Mouse (Mus musculus) intestine, postnatal 0 days (tissue): ENCODE results near the gene Nap1l4. TPM values are rescaled to one million over a fixed set of nuclear protein-coding genes. Genes with fewer than 3 reads are reported as not detected.

Source experiments
- ATAC-seq: fragments of 200-750 bp; cut with Nextera tagmentation; 2 replicates; pipeline ENCODE4 v1.8.0; 2017; ENCODE audit warnings: mild to moderate bottlenecking, moderate TSS enrichment, moderate library complexity
- H3K27ac ChIP-seq: fragments of 300-500 bp; sonication (generic); 2 replicates; pipeline ENCODE4 v1.5.1; 2014; ENCODE audit warnings: mild to moderate bottlenecking, low read depth, low read length, moderate library complexity
- H3K27me3 ChIP-seq: fragments of 300-500 bp; sonication (generic); replicated peaks from 2 replicates; pipeline ENCODE4 v1.6.1; 2014; ENCODE audit warnings: low read length, mixed read lengths; ENCODE audit not compliant: control insufficient read depth, insufficient read depth
- H3K36me3 ChIP-seq: fragments of 300-500 bp; sonication (generic); 2 replicates; pipeline ENCODE4 v1.6.1; 2014; ENCODE audit warnings: mild to moderate bottlenecking, moderate library complexity; ENCODE audit not compliant: control insufficient read depth, insufficient read depth
- H3K4me1 ChIP-seq: fragments of 300-500 bp; sonication (generic); replicated peaks from 2 replicates; pipeline ENCODE4 v1.6.1; 2014; ENCODE audit warnings: antibody characterized with exemption, low read length, mixed read lengths; ENCODE audit not compliant: control insufficient read depth, insufficient read depth
- H3K4me2 ChIP-seq: fragments of 300-500 bp; sonication (generic); replicated peaks from 2 replicates; pipeline ENCODE4 v1.6.1; 2014; ENCODE audit warnings: low read depth, mild to moderate bottlenecking, moderate library complexity
- H3K4me3 ChIP-seq: fragments of 300-500 bp; sonication (generic); 2 replicates; pipeline ENCODE4 v1.5.1; 2014; ENCODE audit warnings: low read depth, low read length
- H3K9ac ChIP-seq: fragments of 300-500 bp; sonication (generic); 2 replicates; pipeline ENCODE4 v1.6.1; 2014; ENCODE audit warnings: mild to moderate bottlenecking, low read depth, low read length
- H3K9me3 ChIP-seq: fragments of 300-500 bp; sonication (generic); 2 replicates; pipeline ENCODE4 v1.6.1; 2016; ENCODE audit warnings: mixed run types; ENCODE audit not compliant: control insufficient read depth
- CTCF ChIP-seq: sonication (generic); IDR thresholded peaks from 2 replicates; pipeline ENCODE4 v1.5.1; 2016; ENCODE audit warnings: low read depth, mild to moderate bottlenecking, control low read depth, antibody characterized with exemption, moderate library complexity
- WGBS: fragments of 180-500 bp; shearing (Covaris S2); extraction: QIAGEN DNeasy Blood & Tissue Kit; methylation state at CpG from one replicate; pipeline ENCODE4 v1.1.7; 2014; 5-methylcytosine and 5-hydroxymethylcytosine counted together
- polyA plus RNA-seq: library from polyadenylated mRNA; unstranded; fragments of >200 nt; fragmentation: Nextera tagmentation; extraction: Ambion mirVana; gene quantifications from 2 replicates; pipeline ENCODE4 v1.2.1, GENCODE M21; 2015

The Nap1l4 gene
- polyA plus RNA-seq, 1 experiment from 2014 or later = 79.9 TPM

DNA sequence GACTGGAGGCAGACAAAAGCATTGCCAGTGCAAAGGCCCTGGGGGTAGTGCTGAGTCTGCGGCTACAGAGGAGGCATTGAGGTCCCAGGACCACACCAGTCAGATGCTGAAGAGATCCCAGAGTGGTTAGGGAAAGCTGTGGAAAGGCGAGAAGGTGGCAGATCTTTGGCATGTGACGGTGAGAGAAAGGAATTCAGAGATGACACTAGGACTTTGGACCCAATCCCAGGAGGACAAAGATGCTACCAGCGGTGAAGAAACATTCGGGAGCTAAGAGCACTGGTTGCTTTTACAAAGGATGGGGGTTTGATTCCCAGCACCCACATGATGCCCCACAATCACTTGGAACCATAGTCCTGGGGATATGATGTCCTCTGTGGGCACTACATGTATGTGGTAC lies 71.1 kb downstream of the Nap1l4 start:
- no peaks in the 10 kb centered on the region for H3K4me1 ChIP-seq
- 84% methylated on average over 5 of the region's 5 CpGs for WGBS
- H3K4me2 ChIP-seq = no peak overlapping the region
- H3K9me3 ChIP-seq = no peaks in the 10 kb centered on the region
- H3K27me3 ChIP-seq = no peaks in the 10 kb centered on the region
- H3K27ac ChIP-seq = no peak overlapping the region
- no peak for TF ChIP-seq CTCF
- H3K4me3 ChIP-seq = no peak overlapping the region
- ATAC-seq = no peak
- H3K36me3 ChIP-seq = no peaks in the 10 kb centered on the region
- H3K9ac ChIP-seq = no peak overlapping the region

DNA sequence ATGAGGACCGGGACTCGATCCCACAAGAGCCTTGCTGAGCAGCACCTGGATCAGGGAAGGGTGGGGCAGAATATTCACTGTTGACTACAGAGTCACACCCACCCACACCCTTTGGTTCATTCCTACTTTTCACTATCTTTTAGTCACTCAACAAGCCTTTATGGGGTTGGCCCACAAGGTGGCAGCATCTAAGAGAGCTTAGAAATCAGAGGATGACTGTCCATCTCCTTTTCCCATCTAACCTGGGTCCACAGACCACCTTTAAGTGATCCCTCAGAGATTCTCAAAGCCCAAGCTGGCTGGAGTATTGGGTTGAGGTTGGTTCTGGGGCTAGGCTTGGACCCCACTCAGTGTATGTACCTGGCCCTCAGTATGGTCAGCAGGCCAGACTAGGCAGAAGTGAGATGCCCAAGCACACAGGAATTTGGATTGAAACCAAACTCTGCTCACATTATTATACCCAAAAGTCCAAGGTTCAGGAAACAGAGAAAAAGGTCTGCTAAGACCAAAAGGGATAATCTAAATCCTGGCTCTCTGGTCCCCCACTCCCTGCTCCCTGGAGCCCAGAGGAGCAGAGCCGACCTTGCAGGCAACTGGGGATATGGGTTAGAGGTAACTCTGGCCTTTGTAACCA lies 72.1 kb downstream of the Nap1l4 start:
- ATAC-seq = no peak
- Histone ChIP-seq H3K4me2 (no peak overlapping the region), H3K27ac (no peak overlapping the region), H3K9me3 (no peaks in the 10 kb centered on the region), H3K27me3 (no peaks in the 10 kb centered on the region), H3K36me3 (no peaks in the 10 kb centered on the region), H3K9ac (no peak overlapping the region), H3K4me3 (no peak overlapping the region), H3K4me1 (no peaks in the 10 kb centered on the region)
- 74% methylated on average over 3 of the region's 3 CpGs for WGBS
- peak; percentile 53 for TF ChIP-seq CTCF

DNA sequence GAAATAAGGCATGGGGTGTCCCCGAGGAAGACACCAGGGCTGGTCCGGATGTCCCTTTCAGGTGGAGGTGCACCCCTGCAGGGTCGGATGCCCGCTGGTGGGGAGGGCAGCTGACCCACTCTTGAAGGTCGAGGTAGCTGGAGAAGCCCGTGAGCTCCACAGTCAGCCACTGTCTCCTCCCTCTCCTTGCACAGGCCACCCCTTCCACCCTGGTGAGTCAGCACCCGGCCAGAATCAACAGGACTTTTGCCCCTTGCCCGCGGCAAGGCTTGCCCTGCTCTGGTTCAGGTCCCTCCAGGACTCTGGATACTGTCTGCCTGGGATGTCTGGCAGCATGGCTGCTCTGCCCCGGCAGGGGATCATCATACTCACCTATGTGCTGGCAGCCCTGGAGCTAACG lies 73.0 kb downstream of the Nap1l4 start:
- no peaks in the 10 kb centered on the region for H3K9me3 ChIP-seq
- no peak overlapping the region for H3K4me3 ChIP-seq
- H3K4me1 ChIP-seq = no peaks in the 10 kb centered on the region
- no peaks in the 10 kb centered on the region for H3K36me3 ChIP-seq
- no peak overlapping the region for H3K9ac ChIP-seq
- ATAC-seq = peak; percentile 41
- TF ChIP-seq CTCF = no peak
- no peak overlapping the region for H3K27ac ChIP-seq
- WGBS = 42% methylated on average over 11 of the region's 11 CpGs
- H3K4me2 ChIP-seq = peak overlapping the region; percentile 3; the same call in 1 of the 2 replicates
- H3K27me3 ChIP-seq = no peaks in the 10 kb centered on the region

DNA sequence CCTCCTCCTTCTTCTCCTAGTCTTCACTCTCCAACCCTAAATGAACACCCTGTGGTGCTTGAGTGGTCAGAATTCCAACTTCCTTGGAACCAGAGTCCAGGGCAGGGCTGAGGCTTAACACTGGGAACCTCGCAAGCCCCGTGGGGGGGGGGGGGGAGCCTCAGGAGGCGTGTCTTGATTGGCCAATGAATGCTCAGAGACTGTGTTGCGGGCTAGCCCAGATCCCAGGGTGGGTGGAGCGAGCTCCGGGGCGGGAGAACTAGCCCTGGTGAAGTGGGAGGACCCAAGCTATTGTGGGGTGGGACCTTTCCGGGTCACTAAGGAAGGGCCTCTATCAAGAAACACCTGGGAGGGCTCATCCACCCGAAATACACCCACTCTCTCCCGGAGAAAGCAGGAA lies 74.1 kb downstream of the Nap1l4 start:
- H3K9me3 ChIP-seq = no peaks in the 10 kb centered on the region
- H3K4me1 ChIP-seq = no peaks in the 10 kb centered on the region
- H3K27me3 ChIP-seq = no peaks in the 10 kb centered on the region
- peak overlapping the region; percentile 54 for H3K4me2 ChIP-seq
- no peak overlapping the region for H3K27ac ChIP-seq
- ATAC-seq = peak; percentile 33
- H3K4me3 ChIP-seq = no peak overlapping the region
- WGBS = 30% methylated on average over 10 of the region's 10 CpGs
- no peak overlapping the region for H3K9ac ChIP-seq
- no peaks in the 10 kb centered on the region for H3K36me3 ChIP-seq
- TF ChIP-seq CTCF = no peak

DNA sequence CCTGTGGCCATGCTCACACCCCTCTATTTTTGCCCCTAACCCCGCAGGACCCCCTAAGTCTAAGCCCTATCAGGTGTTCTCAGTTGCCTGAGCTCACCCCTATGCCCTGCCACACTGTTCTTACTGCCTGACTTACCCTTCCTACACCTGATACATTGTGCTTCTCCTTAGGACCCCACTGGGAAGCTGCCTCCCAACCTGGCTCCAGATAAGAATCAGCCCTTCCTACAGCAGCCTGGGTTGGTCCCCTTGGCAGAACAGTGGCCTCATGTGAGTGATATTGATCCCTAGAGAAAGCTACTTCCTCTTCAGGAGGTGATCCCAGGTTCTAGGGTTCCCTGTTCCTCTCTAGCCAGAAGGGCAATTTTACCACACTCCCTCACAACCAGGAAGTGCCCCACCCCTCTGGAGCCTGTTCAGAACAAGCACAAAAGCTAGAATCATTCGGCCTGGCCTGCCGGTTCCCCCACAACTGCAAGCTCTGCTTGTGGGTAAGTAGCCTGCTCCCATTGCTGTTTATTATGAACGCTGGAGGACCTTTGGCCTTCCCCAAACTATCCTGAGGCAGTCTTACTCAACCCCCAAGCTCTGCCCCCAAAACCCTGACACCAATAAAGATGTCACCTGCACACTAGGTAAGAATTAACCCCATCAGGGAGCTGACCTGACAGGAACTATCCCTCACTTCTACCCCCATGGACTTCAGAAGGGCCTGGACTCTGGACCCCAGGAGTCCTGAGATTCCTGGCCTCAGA lies 75.4 kb downstream of the Nap1l4 start, which contains the start of gene Slc22a18:
TSS of gene Slc22a18 (plus strand) at position 390 of the 755 bp plus-strand sequence.
- Histone ChIP-seq H3K4me3 (peak within 1 kb of the TSS; percentile 20), H3K4me1 (no peaks in the 10 kb centered on the region), H3K27ac (no peak within 1 kb of the TSS), H3K27me3 (no peaks in the 10 kb centered on the region), H3K9me3 (no peaks in the 10 kb centered on the region), H3K9ac (no peak within 1 kb of the TSS), H3K36me3 (no peaks in the 10 kb centered on the region), H3K4me2 (peak within 1 kb of the TSS; percentile 54)
- ATAC-seq = peak; percentile 68
- TF ChIP-seq CTCF = no peak
- 17% methylated on average over 4 of the region's 4 CpGs for WGBS

DNA sequence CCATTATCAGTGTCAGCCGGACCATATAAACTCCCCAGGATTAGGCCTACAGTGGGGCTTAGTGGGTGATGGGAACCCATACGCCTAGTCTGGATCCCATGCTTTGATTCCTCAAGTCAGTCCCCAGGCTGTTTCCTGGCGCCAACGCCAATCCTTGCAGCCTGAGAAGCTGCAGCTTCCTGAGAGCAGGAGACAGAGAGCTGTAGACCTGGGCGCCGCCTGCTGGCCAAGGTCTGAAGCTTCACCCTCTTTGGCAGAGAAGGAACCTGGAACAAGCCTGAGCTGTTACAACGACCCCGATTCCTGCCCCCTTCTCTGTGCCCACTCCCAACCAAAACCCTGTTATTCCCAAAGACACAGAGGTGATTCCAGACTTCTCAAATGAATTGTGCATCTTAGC lies 79.0 kb downstream of the Nap1l4 start:
- Histone ChIP-seq H3K27ac (no peak overlapping the region), H3K27me3 (no peaks in the 10 kb centered on the region), H3K36me3 (no peaks in the 10 kb centered on the region), H3K4me3 (no peak overlapping the region), H3K4me2 (peak overlapping the region; percentile 27; the same call in 1 of the 2 replicates), H3K9me3 (no peaks in the 10 kb centered on the region), H3K4me1 (peaks cover 3% of the 10 kb centered on the region; the same call in 1 of the 2 replicates), H3K9ac (no peak overlapping the region)
- WGBS = 13% methylated on average over 8 of the region's 8 CpGs
- ATAC-seq = no peak
- TF ChIP-seq CTCF = peak; percentile 95
